Mouse (Mus musculus) liver, adult 2 months (tissue): ENCODE data around the gene Bag6. TPM values are rescaled to one million over a fixed set of nuclear protein-coding genes. Genes with fewer than 3 reads are reported as not detected.

Source experiments
- DNase-seq: peaks from one replicate; pipeline ENCODE4 v3.0.0-alpha.2; 2011; ENCODE audit warnings: low read depth, low spot score; ENCODE audit errors: extremely low read depth
- H3K27ac ChIP-seq: fragments of 200-500 bp; replicated peaks from 2 replicates; pipeline ENCODE4 v1.5.1; 2012; ENCODE audit warnings: low read depth, mild to moderate bottlenecking, control low read depth, inconsistent platforms, low read length; ENCODE audit not compliant: insufficient read depth
- H3K27me3 ChIP-seq: fragments of 200-500 bp; 2 replicates; pipeline ENCODE4 v1.6.1; 2012; ENCODE audit warnings: mild to moderate bottlenecking, moderate library complexity, low read length, inconsistent platforms; ENCODE audit not compliant: control insufficient read depth, insufficient read depth
- H3K36me3 ChIP-seq: fragments of 200-500 bp; 2 replicates; pipeline ENCODE4 v1.6.1; 2012; ENCODE audit warnings: low read length, inconsistent platforms; ENCODE audit not compliant: control insufficient read depth, insufficient read depth
- H3K4me1 ChIP-seq: fragments of 200-500 bp; 2 replicates; pipeline ENCODE4 v1.6.1; 2011; ENCODE audit warnings: low read length; ENCODE audit not compliant: control insufficient read depth, insufficient read depth
- H3K4me3 ChIP-seq: fragments of 200-500 bp; 2 replicates; pipeline ENCODE4 v1.5.1; 2011; ENCODE audit warnings: low read depth, mild to moderate bottlenecking, control low read depth, low read length, moderate library complexity; ENCODE audit not compliant: insufficient read depth
- H3K79me2 ChIP-seq: fragments of 200-500 bp; 2 replicates; pipeline ENCODE4 v1.6.1; 2012; ENCODE audit warnings: inconsistent platforms, mild to moderate bottlenecking, low read length, moderate library complexity; ENCODE audit not compliant: control insufficient read depth, insufficient read depth
- H3K9ac ChIP-seq: fragments of 200-500 bp; 2 replicates; pipeline ENCODE4 v1.6.1; 2012; ENCODE audit warnings: low read depth, mild to moderate bottlenecking, control low read depth, inconsistent platforms, low read length
- CTCF ChIP-seq: fragments of 200-500 bp; IDR thresholded peaks from 2 replicates; pipeline ENCODE4 v1.5.1; 2011; ENCODE audit warnings: low read depth, low read length, control low read depth
- POLR2A ChIP-seq: fragments of 200-500 bp; IDR thresholded peaks from 2 replicates; pipeline ENCODE4 v1.6.1; 2011; ENCODE audit warnings: low read length, control low read depth; ENCODE audit not compliant: insufficient read depth; ENCODE audit errors: extremely low read depth
- WGBS: fragments of 180-500 bp; shearing (Covaris S2); methylation state at CpG from one replicate; pipeline ENCODE4 v1.1.7; 2018; 5-methylcytosine and 5-hydroxymethylcytosine counted together
- polyA plus RNA-seq: library from polyadenylated mRNA; depleted of rRNA; stranded (reverse); fragments of >200 nt; gene quantifications from 2 replicates; pipeline ENCODE4 v1.2.3, GENCODE M21; 2012; rRNA removed
- total RNA-seq: library from RNA; depleted of rRNA; stranded (reverse); fragments of >200 nt; gene quantifications from 2 replicates; pipeline ENCODE4 v1.2.3, GENCODE M21; 2014; rRNA removed

Bag6 gene
- total RNA-seq (28.1 and 40.9 TPM in 2 replicates), polyA plus RNA-seq (88.4 and 119 TPM in 2 replicates)

DNA sequence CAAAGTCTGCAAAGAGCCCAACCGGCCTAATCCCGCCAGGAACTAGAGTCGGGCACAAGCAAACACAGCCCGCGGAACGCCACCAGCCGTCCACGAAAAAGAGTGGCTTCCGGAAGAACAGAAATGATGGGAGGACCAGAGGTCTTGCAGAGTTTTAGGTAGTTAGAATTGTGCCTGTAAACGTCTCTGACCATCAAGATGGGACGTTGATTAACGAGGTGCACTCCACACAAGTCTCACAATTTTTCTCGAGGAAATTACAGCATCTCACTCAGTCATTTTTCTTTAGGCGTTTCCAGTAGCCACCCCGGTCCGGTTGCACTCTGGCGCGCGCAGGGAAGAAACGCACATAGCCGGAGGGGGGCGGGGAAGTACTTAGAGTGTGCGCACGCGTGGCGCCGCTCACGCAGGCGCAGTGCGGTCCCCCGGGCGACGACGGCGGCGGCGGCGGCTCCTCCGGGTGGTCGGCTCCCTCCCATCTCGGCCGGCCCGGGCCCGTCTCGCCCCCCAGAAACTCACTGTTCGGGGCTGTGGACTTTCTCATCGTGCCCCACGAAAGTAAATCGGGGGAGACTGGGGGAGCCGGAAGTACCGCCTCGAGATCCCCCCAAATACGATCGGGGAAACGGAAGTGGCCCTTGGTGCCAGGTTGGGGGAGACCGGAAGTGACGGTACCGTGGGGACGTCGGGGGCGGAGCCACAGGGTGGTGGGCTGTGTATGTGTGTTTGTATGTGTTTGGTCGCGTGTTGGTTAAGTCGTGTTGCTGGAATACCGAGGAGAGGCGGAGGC lies at the start of gene Bag6:
Gene Bag6 (plus strand): TSS at position 378 of the 790 bp plus-strand sequence.
- Histone ChIP-seq H3K9ac (peak within 1 kb of the TSS; percentile 92), H3K36me3 (peaks cover 16% of the 10 kb centered on the region; the same call in 1 of the 2 replicates), H3K27me3 (no peaks in the 10 kb centered on the region), H3K79me2 (peaks cover 20% of the 10 kb centered on the region; the same call in 1 of the 2 replicates), H3K27ac (peak within 1 kb of the TSS; percentile 97), H3K4me1 (peaks cover 14% of the 10 kb centered on the region), H3K4me3 (peak within 1 kb of the TSS; percentile 81)
- no peak for TF ChIP-seq POLR2A
- no peak for TF ChIP-seq CTCF
- peak; percentile 84 for DNase-seq
- WGBS: under 1% methylated on average over 66 of the region's 66 CpGs

DNA sequence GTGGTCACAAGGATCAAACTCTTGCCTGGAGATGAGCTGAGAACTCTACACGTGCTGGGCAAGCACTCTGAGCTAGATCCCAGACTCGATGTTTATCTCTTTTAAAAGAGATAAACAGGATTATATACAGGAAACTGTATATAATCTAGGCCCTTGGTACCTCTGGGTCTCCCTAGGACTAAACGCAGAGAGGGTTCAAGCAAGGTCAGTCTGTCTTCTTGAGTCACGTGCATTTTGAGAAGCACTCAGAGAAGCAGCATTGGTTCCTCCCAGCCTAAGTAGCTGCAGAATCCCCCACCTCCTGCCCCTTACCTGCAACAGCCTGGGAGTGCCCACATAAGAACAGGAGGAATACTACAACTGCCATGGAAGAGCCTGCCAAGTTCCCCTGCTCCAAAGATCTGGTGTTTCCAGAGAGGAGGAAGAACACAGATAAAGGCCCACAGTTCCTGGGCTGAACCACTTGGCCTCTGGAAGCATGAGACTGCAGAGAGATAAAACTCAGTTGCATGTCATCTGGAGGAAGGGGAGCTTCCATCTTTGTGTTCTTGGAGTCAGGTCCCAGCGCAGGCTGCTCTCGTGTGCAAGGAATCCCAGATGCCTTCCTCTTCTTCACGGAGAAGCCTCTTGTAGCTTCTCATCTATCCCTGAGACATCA lies 49.6 kb upstream of the Bag6 start, which contains the start of gene Ly6g6f:
Gene Ly6g6f (minus strand): TSS at position 403 of the 658 bp plus-strand sequence.
- Histone ChIP-seq H3K27me3 (no peaks in the 10 kb centered on the region), H3K27ac (no peak within 1 kb of the TSS), H3K36me3 (no peaks in the 10 kb centered on the region), H3K4me1 (peaks cover 3% of the 10 kb centered on the region; the same call in 1 of the 2 replicates), H3K79me2 (peaks cover 3% of the 10 kb centered on the region; the same call in 1 of the 2 replicates), H3K9ac (no peak within 1 kb of the TSS), H3K4me3 (no peak within 1 kb of the TSS)
- no peak for DNase-seq
- WGBS: 75% methylated on average over 7 of the region's 7 CpGs
- TF ChIP-seq CTCF: no peak
- no peak for TF ChIP-seq POLR2A

GRCm38 (mm10) chr17:35088151-35088550 lies 46.8 kb upstream of the Bag6 start:
- peaks cover 7% of the 10 kb centered on the region for H3K79me2 ChIP-seq
- 41% methylated on average over 2 of the region's 2 CpGs for WGBS
- DNase-seq: no peak
- peaks cover 4% of the 10 kb centered on the region; the same call in 1 of the 2 replicates for H3K4me1 ChIP-seq
- H3K4me3 ChIP-seq: no peak overlapping the region
- 0 out of 2 replicates have a peak, but pooled peaks cover 2% of the 10 kb centered on the region for H3K36me3 ChIP-seq
- no peak overlapping the region for H3K27ac ChIP-seq
- TF ChIP-seq POLR2A: no peak
- TF ChIP-seq CTCF: no peak
- H3K27me3 ChIP-seq: no peaks in the 10 kb centered on the region
- H3K9ac ChIP-seq: no peak overlapping the region

DNA sequence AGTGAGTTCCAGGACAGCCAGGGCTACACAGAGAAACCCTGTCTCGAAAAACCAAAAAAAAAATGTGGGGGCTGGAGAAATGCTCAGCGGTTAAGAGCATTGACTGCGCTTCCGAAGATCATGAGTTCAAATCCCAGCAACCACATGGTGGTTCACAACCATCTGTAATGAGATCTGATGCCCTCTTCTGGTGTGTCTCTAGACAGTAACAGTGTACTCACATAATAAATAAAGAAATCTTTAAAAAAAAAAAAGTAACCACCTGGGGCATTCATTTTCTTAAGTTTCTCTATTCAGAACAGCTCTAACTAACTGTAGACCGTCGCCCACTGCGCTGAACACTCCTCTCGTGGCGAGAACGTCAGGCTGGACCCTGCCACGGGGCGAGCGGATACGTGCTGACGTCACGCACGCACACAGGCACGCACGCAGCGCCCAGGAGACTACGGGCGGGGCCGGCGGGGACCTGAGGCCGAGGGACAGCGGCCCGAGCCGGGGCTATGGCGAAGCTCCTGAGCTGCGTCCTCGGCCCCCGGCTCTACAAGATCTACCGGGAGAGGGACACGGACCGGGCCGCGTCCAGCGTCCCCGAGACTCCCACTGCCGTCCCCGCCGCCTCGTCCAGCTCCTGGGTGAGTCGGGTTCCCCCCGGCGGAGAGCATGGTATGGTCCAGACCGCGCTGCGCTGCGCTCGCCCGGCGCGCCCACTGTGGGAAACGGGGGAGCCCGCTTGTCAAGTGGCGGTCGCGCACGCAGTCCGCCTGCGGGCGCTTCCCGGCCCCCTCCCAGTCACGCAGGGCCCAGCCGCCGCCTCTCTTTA lies 45.9 kb upstream of the Bag6 start, which contains the start of gene Abhd16a:
Gene Abhd16a (plus strand): TSS at position 439 of the 820 bp plus-strand sequence.
- peaks cover 4% of the 10 kb centered on the region; the same call in 1 of the 2 replicates for H3K4me1 ChIP-seq
- 3% methylated on average over 67 of the region's 67 CpGs for WGBS
- TF ChIP-seq POLR2A (peak; percentile 75), CTCF (peak; percentile 2; the same call in 1 of the 2 replicates)
- H3K4me3 ChIP-seq: peak within 1 kb of the TSS; percentile 99
- H3K27me3 ChIP-seq: no peaks in the 10 kb centered on the region
- H3K79me2 ChIP-seq: peaks cover 7% of the 10 kb centered on the region
- H3K27ac ChIP-seq: peak within 1 kb of the TSS; percentile 100
- DNase-seq: peak; percentile 71
- 0 out of 2 replicates have a peak, but pooled peaks cover 2% of the 10 kb centered on the region for H3K36me3 ChIP-seq
- H3K9ac ChIP-seq: peak within 1 kb of the TSS; percentile 100
